Mouse (Mus musculus): ENCODE measurements around the gene Lsm10. TPM values are rescaled to one million over a fixed set of nuclear protein-coding genes. Genes with fewer than 3 reads are reported as not detected.

The Lsm10 gene
- total and polyA plus RNA-seq, 3 experiments: 12.6 to 39.3 (median 37.9) TPM

DNA sequence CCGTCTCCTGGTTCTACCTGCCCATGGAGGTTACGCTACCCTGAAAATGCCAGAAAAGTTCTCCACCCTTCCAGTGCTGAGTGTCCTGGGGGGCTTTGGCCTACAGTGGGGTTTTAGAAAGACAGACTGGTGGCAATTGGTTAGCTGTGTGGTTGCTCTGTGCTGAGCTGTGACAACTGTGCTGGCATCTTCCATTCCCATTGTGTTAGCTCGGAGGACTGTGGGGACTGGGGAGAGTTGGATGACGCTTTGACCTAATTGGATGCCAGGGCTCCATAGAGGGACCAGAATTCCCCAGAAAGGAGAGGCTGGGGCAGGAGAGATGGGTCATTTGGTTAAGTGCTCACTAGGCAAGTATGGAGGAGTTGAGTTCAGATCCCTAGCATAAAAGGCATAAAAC lies 37.8 kb downstream of the Lsm10 start:
- TF ChIP-seq POLR2AphosphoS5 (IDR thresholded peaks at IDR 0.05; ENCODE audit: insufficient replicate concordance, low read depth, low read length): no peak
- no peak for TF ChIP-seq GATA1 (IDR thresholded peaks at IDR 0.05; ENCODE audit: borderline replicate concordance, low read length)
- TF ChIP-seq TAL1 (conservative IDR thresholded peaks at IDR 0.05; ENCODE audit: low read depth, low read length): no peak
- TF ChIP-seq GATA2 (IDR thresholded peaks at IDR 0.05; ENCODE audit: borderline replicate concordance, low read depth, low read length): no peak
- TF ChIP-seq CTCF (IDR thresholded peaks at IDR 0.05; ENCODE audit: low read depth, low read length): no peak
- DNase-seq (ENCODE audit: low spot score): no peak
- no peak for ATAC-seq (ENCODE audit: extremely low read depth, insufficient number of reproducible peaks, low FRiP score, poor library complexity, severe bottlenecking)
- no peaks in the 10 kb centered on the region for H3K9me3 ChIP-seq (replicated peaks)
- H3K4me1 ChIP-seq (ENCODE audit: insufficient read depth, low read depth, low read length): peaks cover 12% of the 10 kb centered on the region
- H3K27me3 ChIP-seq (ENCODE audit: insufficient read depth, low read length): no peaks in the 10 kb centered on the region
- peaks cover 97% of the 10 kb centered on the region for H3K36me3 ChIP-seq (replicated peaks)
- H3K4me3 ChIP-seq (ENCODE audit: low read depth, low read length): no peak overlapping the region

- Histone ChIP-seq H3K4me1 (ENCODE audit: insufficient read depth, low read depth, low read length) (peaks cover 12% of the 10 kb centered on the region), H3K27me3 (ENCODE audit: insufficient read depth, low read length) (no peaks in the 10 kb centered on the region), H3K9me3 (replicated peaks) (no peaks in the 10 kb centered on the region), H3K36me3 (replicated peaks) (peaks cover 97% of the 10 kb centered on the region), H3K4me3 (ENCODE audit: low read depth, low read length) (no peak overlapping the region)
- no peak for TF ChIP-seq GATA2 (IDR thresholded peaks at IDR 0.05; ENCODE audit: borderline replicate concordance, low read depth, low read length)
- TF ChIP-seq GATA1 (IDR thresholded peaks at IDR 0.05; ENCODE audit: borderline replicate concordance, low read length): no peak
- no peak for TF ChIP-seq TAL1 (conservative IDR thresholded peaks at IDR 0.05; ENCODE audit: low read depth, low read length)
- TF ChIP-seq POLR2AphosphoS5 (IDR thresholded peaks at IDR 0.05; ENCODE audit: insufficient replicate concordance, low read depth, low read length): no peak
- TF ChIP-seq CTCF (IDR thresholded peaks at IDR 0.05; ENCODE audit: low read depth, low read length): no peak
- ATAC-seq (ENCODE audit: extremely low read depth, insufficient number of reproducible peaks, low FRiP score, poor library complexity, severe bottlenecking) (no peak), DNase-seq (ENCODE audit: low spot score) (no peak)
These were observed 38.2 kb downstream of the Lsm10 start for GRCm38 (mm10) chr4:126134639-126135038.

DNA sequence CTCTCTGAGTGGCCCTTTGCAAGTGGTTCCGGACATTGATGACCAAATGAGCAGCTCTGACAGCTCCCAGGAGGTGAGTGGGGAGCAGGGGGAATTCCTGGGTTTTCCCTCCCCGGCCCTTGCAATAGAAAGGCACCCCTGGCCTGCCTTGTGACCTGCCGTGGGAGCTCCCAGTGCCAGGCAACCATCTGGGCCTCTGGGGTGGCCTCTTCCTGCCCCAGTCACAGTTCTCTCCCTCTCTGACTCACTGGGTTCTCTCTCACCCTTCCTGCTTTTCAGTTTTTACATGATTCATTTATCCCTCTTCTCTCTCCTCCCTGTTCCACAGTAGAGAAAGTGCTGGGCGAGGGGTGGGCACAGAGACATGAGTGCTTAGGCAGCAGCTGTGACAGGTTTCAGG lies 41.4 kb downstream of the Lsm10 start:
- H3K27me3 ChIP-seq (ENCODE audit: insufficient read depth, low read length): no peaks in the 10 kb centered on the region
- H3K4me3 ChIP-seq (ENCODE audit: low read depth, low read length): no peak overlapping the region
- peaks cover 84% of the 10 kb centered on the region for H3K36me3 ChIP-seq (replicated peaks)
- TF ChIP-seq GATA2 (IDR thresholded peaks at IDR 0.05; ENCODE audit: borderline replicate concordance, low read depth, low read length): no peak
- no peak for TF ChIP-seq TAL1 (conservative IDR thresholded peaks at IDR 0.05; ENCODE audit: low read depth, low read length)
- no peak for TF ChIP-seq POLR2AphosphoS5 (IDR thresholded peaks at IDR 0.05; ENCODE audit: insufficient replicate concordance, low read depth, low read length)
- TF ChIP-seq CTCF (IDR thresholded peaks at IDR 0.05; ENCODE audit: low read depth, low read length): no peak
- TF ChIP-seq GATA1 (IDR thresholded peaks at IDR 0.05; ENCODE audit: borderline replicate concordance, low read length): no peak
- no peak for ATAC-seq (ENCODE audit: extremely low read depth, insufficient number of reproducible peaks, low FRiP score, poor library complexity, severe bottlenecking)
- H3K4me1 ChIP-seq (ENCODE audit: insufficient read depth, low read depth, low read length): no peaks in the 10 kb centered on the region
- DNase-seq (ENCODE audit: low spot score): no peak
- no peaks in the 10 kb centered on the region for H3K9me3 ChIP-seq (replicated peaks)

- H3K9me3 ChIP-seq (replicated peaks): no peaks in the 10 kb centered on the region
- no peak overlapping the region for H3K4me3 ChIP-seq (ENCODE audit: low read depth, low read length)
- H3K27me3 ChIP-seq (ENCODE audit: insufficient read depth, low read length): peaks cover 6% of the 10 kb centered on the region; the same call in 1 of the 2 replicates
- no peaks in the 10 kb centered on the region for H3K4me1 ChIP-seq (ENCODE audit: insufficient read depth, low read depth, low read length)
- TF ChIP-seq TAL1 (conservative IDR thresholded peaks at IDR 0.05; ENCODE audit: low read depth, low read length): no peak
- TF ChIP-seq CTCF (IDR thresholded peaks at IDR 0.05; ENCODE audit: low read depth, low read length): no peak
- TF ChIP-seq POLR2AphosphoS5 (IDR thresholded peaks at IDR 0.05; ENCODE audit: insufficient replicate concordance, low read depth, low read length): no peak
- no peak for TF ChIP-seq GATA1 (IDR thresholded peaks at IDR 0.05; ENCODE audit: borderline replicate concordance, low read length)
- TF ChIP-seq GATA2 (IDR thresholded peaks at IDR 0.05; ENCODE audit: borderline replicate concordance, low read depth, low read length): no peak
- no peak for DNase-seq (ENCODE audit: low spot score)
- peaks cover 52% of the 10 kb centered on the region for H3K36me3 ChIP-seq (replicated peaks)
- ATAC-seq (ENCODE audit: extremely low read depth, insufficient number of reproducible peaks, low FRiP score, poor library complexity, severe bottlenecking): no peak
These were observed 44.6 kb downstream of the Lsm10 start for GRCm38 (mm10) chr4:126141021-126141420.

DNA sequence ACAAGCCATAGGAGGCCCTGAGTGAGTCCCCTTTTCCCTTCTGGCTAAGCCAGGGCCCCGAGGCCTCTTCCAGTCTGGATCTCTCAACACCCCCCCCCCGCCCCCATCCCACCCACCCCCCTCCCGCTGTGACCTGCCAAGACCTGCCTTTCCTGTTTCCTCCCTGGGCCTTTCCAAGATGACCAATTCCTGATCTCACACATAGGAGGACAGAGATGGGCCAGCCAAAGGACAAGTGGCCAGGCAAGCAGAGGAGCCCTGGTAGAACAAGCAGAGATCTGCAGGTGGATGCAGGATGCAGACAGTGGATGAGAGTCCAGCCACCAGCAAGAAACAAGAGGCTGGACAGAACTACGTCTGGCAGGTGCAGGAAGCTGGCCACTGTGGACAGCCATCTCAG lies 49.0 kb downstream of the Lsm10 start:
- DNase-seq (ENCODE audit: low spot score) (no peak), ATAC-seq (ENCODE audit: extremely low read depth, insufficient number of reproducible peaks, low FRiP score, poor library complexity, severe bottlenecking) (no peak)
- Histone ChIP-seq H3K4me3 (ENCODE audit: low read depth, low read length) (no peak overlapping the region), H3K36me3 (replicated peaks) (peaks cover 9% of the 10 kb centered on the region), H3K9me3 (replicated peaks) (no peaks in the 10 kb centered on the region), H3K27me3 (ENCODE audit: insufficient read depth, low read length) (peaks cover 34% of the 10 kb centered on the region; the same call in 1 of the 2 replicates), H3K4me1 (ENCODE audit: insufficient read depth, low read depth, low read length) (peaks cover 12% of the 10 kb centered on the region)
- no peak for TF ChIP-seq TAL1 (conservative IDR thresholded peaks at IDR 0.05; ENCODE audit: low read depth, low read length)
- no peak for TF ChIP-seq GATA2 (IDR thresholded peaks at IDR 0.05; ENCODE audit: borderline replicate concordance, low read depth, low read length)
- TF ChIP-seq GATA1 (IDR thresholded peaks at IDR 0.05; ENCODE audit: borderline replicate concordance, low read length): no peak
- no peak for TF ChIP-seq POLR2AphosphoS5 (IDR thresholded peaks at IDR 0.05; ENCODE audit: insufficient replicate concordance, low read depth, low read length)
- no peak for TF ChIP-seq CTCF (IDR thresholded peaks at IDR 0.05; ENCODE audit: low read depth, low read length)

- H3K4me3 ChIP-seq (ENCODE audit: low read depth, low read length): no peak overlapping the region
- DNase-seq (ENCODE audit: low spot score) (no peak), ATAC-seq (ENCODE audit: extremely low read depth, insufficient number of reproducible peaks, low FRiP score, poor library complexity, severe bottlenecking) (no peak)
- no peaks in the 10 kb centered on the region for H3K9me3 ChIP-seq (replicated peaks)
- H3K36me3 ChIP-seq (replicated peaks): no peaks in the 10 kb centered on the region
- H3K27me3 ChIP-seq (ENCODE audit: insufficient read depth, low read length): peaks cover 46% of the 10 kb centered on the region
- TF ChIP-seq GATA2 (IDR thresholded peaks at IDR 0.05; ENCODE audit: borderline replicate concordance, low read depth, low read length): no peak
- no peak for TF ChIP-seq GATA1 (IDR thresholded peaks at IDR 0.05; ENCODE audit: borderline replicate concordance, low read length)
- no peak for TF ChIP-seq TAL1 (conservative IDR thresholded peaks at IDR 0.05; ENCODE audit: low read depth, low read length)
- no peak for TF ChIP-seq POLR2AphosphoS5 (IDR thresholded peaks at IDR 0.05; ENCODE audit: insufficient replicate concordance, low read depth, low read length)
- TF ChIP-seq CTCF (IDR thresholded peaks at IDR 0.05; ENCODE audit: low read depth, low read length): no peak
- H3K4me1 ChIP-seq (ENCODE audit: insufficient read depth, low read depth, low read length): peaks cover 12% of the 10 kb centered on the region
These were observed 50.6 kb downstream of the Lsm10 start for GRCm38 (mm10) chr4:126146974-126147532.
